Comparison of ENCODE assay signal across 27 mouse cellular contexts in the genomic region with DNA sequence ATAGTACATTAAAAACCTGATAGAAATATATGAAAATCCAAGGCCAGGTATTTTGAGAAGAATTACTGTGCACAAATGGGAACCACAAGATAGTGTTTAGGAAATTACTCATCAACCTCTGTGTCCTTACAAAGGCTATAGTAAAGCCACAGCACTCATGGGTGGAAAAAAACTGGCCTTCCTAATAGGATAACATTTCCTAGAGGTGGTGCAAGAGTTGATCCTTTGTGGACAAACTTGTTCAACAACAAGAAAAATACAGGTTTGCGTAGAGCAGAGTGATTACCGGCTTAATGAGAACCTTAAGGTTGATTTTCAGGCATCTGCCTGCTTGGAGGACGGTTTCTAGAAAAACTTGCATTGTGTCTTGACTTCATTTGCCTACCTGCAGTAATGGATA.
"Had no signal": no experiment of that assay in that cellular context is flagged by ENCODE, and none has a peak within 500 bp of the region (broad histone marks: within the 10 kb centered on the region; RNA-seq: fewer than 3 reads in every experiment).

No protein-coding gene starts in this region.

- H3K27ac ChIP-seq: embryonic facial prominence, embryonic 12.5 days; embryonic facial prominence, embryonic 13.5 days; embryonic facial prominence, embryonic 15.5 days; forebrain, embryonic 10.5 days; forebrain, embryonic 12.5 days; forebrain, embryonic 13.5 days; forebrain, embryonic 15.5 days; gastrocnemius, adult 2 months; heart, adult 2 months had no signal

- H3K4me2 ChIP-seq: embryonic facial prominence, embryonic 12.5 days; embryonic facial prominence, embryonic 13.5 days; embryonic facial prominence, embryonic 15.5 days; forebrain, embryonic 12.5 days; forebrain, embryonic 13.5 days; forebrain, embryonic 15.5 days had no signal

- H3K27me3 ChIP-seq: embryonic facial prominence, embryonic 12.5 days; embryonic facial prominence, embryonic 13.5 days; embryonic facial prominence, embryonic 15.5 days; forebrain, embryonic 12.5 days; forebrain, embryonic 13.5 days; forebrain, embryonic 15.5 days had no signal

- H3K4me3 ChIP-seq: embryonic facial prominence, embryonic 12.5 days; embryonic facial prominence, embryonic 13.5 days; embryonic facial prominence, embryonic 15.5 days; erythroblast, embryonic 14.5 days; forebrain, embryonic 10.5 days; forebrain, embryonic 12.5 days; forebrain, embryonic 13.5 days; forebrain, embryonic 15.5 days; gastrocnemius, adult 2 months; heart, adult 2 months had no signal

- H3K36me3 ChIP-seq: embryonic facial prominence, embryonic 12.5 days; embryonic facial prominence, embryonic 13.5 days; embryonic facial prominence, embryonic 15.5 days; forebrain, embryonic 10.5 days; forebrain, embryonic 12.5 days; forebrain, embryonic 15.5 days had no signal

- H3K4me1 ChIP-seq: embryonic facial prominence, embryonic 12.5 days; embryonic facial prominence, embryonic 13.5 days; embryonic facial prominence, embryonic 15.5 days; forebrain, embryonic 10.5 days; forebrain, embryonic 12.5 days; forebrain, embryonic 13.5 days; forebrain, embryonic 15.5 days had no signal

- H3K9me3 ChIP-seq: embryonic facial prominence, embryonic 12.5 days; embryonic facial prominence, embryonic 13.5 days; embryonic facial prominence, embryonic 15.5 days; forebrain, embryonic 10.5 days; forebrain, embryonic 13.5 days; forebrain, embryonic 15.5 days had no signal

- H3K9ac ChIP-seq: embryonic facial prominence, embryonic 12.5 days; embryonic facial prominence, embryonic 13.5 days; embryonic facial prominence, embryonic 15.5 days; forebrain, embryonic 12.5 days; forebrain, embryonic 13.5 days; forebrain, embryonic 15.5 days; forebrain, postnatal 0 days had no signal

- ATAC-seq: forebrain, embryonic 13.5 days; forebrain, embryonic 14.5 days; forebrain, embryonic 15.5 days; forebrain, embryonic 16.5 days; forebrain, postnatal 0 days had no signal

- DNase-seq: cerebellum, adult 2 months; cerebellum, adult 8-10 months; cerebellum, adult 9-10 months; cerebellum, adult 9-11 months; cerebellum, postnatal 10 days; cerebellum, postnatal 14 days; cerebellum, postnatal 25 days; cerebellum, postnatal 36 days; embryo, embryonic 11 days; forebrain, postnatal 0 days; gastrocnemius, adult 2 months; gastrocnemius, postnatal 10 days; gastrocnemius, postnatal 14 days; gastrocnemius, postnatal 25 days; gastrocnemius, postnatal 36 days; heart, adult 18-20 months; heart, adult 2 months had no signal
